Mouse (Mus musculus) erythroblast, embryonic 14.5 days (primary cell): ENCODE data around the gene Pusl1.

Experiments used
- GATA1 ChIP-seq: IDR thresholded peaks from 2 replicates; pipeline ENCODE4 v1.6.1; 2012; ENCODE audit warnings: low read length, inconsistent platforms, mixed read lengths
- TAL1 ChIP-seq: IDR thresholded peaks from 3 replicates; pipeline ENCODE4 v1.6.1; 2012; ENCODE audit warnings: low read length, inconsistent platforms, mixed read lengths

- TF ChIP-seq GATA1 (no peak), TAL1 (no peak)
Observed at GRCm38 (mm10) chr4:155887674-155888073, 3.9 kb downstream of the Pusl1 start.
